Mouse (Mus musculus): ENCODE results near the gene C1qb.

- no peak for TF ChIP-seq CTCF (IDR thresholded peaks at IDR 0.05; ENCODE audit: control insufficient read depth, insufficient read depth, insufficient read length)
- no peak for TF ChIP-seq USF1 (IDR thresholded peaks at IDR 0.05; ENCODE audit: low read depth)
- no peak for TF ChIP-seq MYOD1 (IDR thresholded peaks at IDR 0.05; ENCODE audit: control insufficient read depth, insufficient read length, low read depth)
- no peak for TF ChIP-seq MAX (IDR thresholded peaks at IDR 0.05)
- no peak for TF ChIP-seq MYOG (IDR thresholded peaks at IDR 0.05; ENCODE audit: control insufficient read depth, extremely low read depth, insufficient read length)
Observed at GRCm38 (mm10) chr4:136917165-136917524, 31.2 kb upstream of the C1qb start.

All from C2C12 (cell line).